Mouse (Mus musculus) left cerebral cortex, adult 8-10 months (tissue): Measurements from ENCODE around the gene Nploc4. TPM values are rescaled to one million over a fixed set of nuclear protein-coding genes. Genes with fewer than 3 reads are reported as not detected.

Source experiments
- DNase-seq, 2 experiments: peaks; one replicate each; pipeline ENCODE4 v3.0.0; 2022; ENCODE audit warnings: low spot score in 2 of 2
- total RNA-seq, 4 experiments: library from RNA; stranded (reverse); gene quantifications; 2 replicates each; pipeline ENCODE4 v1.2.4; 2022

The Nploc4 gene
- total RNA-seq = 10 to 100 TPM; 64.8 to 69.9 (median 68.4) TPM

DNA sequence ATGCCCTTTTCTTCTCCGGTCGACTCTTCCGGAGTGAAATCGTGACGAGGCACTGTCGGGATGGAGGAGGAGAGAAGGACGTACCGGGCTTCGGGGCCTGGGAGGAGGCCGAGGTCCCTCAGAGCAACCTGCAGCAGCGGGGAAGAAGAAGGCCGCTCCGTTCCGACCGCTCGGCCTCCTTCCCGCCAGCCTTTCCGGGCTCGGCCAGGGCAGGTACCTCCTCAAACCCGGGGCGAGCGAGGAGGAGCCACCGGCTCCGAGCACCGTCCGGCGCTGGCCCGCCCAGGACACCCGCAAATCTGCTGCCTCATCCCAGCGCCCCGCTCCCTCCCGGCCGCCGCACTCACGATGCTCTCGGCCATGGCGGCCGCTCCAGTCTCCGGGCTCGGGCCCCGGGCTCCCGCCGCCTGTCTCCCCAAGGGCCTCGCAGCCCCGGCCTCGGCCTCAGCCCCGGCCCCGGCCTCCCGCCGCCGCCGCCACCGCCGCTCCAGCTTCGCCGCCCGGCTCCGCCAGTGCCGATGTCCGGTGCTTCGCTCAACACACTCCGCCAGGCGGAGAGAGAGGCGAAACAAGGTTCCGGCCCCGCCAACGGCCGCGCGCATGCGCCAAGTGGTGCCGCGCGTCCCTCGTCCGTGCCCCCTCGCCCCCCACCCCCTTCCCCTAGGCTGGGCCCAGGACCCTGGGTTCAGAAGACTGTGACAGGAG is at the start of gene Nploc4:
TSS of gene Nploc4 (minus strand) at position 557 of the 705 bp plus-strand sequence.
- peak; percentile 52 to 78 for DNase-seq

DNA sequence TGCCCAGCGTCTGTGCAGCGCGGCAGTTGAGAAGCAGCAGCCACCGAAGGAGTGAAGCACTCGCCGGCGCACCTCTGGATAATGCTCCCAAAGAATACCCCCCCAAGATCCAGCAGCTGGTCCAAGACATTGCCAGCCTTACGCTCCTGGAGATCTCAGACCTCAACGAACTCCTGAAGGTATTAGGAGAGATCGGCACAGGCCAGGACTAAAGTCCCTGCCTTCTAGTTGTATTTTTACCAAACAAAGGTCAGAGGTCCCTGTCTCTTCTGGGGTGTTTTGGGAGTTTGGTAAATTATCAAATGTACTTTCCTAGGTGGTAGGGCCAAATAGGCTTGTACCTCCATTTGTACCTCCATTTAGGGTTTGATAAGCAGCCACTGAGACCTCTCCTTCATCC is 47.7 kb upstream of the Nploc4 start:
- DNase-seq = no peak

DNA sequence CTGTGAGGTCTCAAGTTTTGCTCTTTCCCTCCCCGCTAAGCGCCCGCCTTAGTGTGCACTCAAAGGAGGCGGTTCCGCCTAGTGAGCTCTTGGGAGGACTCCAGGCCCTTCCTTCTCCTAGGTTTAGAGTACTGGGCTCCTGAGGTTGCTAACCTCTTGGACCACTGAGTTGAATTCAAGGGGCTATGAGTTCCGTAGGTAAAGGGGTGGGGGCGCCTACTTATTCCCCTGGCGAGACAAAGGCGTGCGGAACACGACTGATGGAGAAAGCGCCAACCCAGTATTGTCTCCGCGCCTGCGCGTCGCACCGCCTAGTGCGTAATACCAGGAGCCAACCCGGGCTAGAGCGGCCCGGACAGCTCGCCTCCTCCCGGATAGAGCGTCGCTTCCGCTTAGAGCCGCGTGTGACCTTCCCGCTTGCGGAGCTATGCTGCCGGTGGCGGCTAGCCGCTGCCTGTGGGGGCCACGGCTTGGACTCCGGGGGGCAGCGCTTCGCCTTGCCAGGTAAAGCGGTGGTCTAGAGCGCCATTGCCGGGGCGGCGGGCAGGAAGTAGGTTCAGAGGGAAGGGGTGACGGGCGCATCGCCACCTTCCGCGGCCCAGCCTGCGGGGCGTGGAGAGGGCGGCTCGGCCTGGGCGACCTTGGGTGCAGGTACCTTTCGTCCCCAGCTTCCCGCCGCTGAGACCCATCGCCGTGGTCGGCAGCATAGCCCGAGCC is 46.9 kb upstream of the Nploc4 start, which contains the start of gene Mrpl12:
TSS of gene Mrpl12 (plus strand) at position 349 of the 717 bp plus-strand sequence.
- peak; percentile 83 to 85 for DNase-seq

DNA sequence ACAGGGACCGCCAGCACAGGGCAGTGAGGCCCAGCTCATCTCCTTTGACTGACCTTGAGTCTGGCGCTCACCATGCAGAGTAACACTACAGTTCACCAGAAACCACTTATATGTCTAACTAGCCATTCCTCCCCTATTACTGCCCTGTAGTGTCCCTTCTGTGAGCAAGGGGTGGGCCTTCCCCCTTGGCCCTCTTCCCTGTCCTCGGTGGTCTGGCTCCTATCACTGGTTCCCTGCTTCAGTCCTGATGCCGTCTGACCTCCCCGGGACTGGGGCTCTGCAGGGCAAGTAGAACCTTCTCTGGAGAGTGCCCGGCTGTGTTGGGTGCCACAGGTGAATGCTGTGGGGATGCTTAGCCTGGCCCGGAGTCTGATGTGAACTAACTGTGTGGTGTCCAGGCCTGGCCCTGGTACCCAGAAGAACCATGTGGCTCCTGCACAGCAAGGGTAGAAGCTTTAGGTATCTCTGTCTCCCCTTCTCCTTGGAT is 46.0 kb upstream of the Nploc4 start:
- DNase-seq = no peak

DNA sequence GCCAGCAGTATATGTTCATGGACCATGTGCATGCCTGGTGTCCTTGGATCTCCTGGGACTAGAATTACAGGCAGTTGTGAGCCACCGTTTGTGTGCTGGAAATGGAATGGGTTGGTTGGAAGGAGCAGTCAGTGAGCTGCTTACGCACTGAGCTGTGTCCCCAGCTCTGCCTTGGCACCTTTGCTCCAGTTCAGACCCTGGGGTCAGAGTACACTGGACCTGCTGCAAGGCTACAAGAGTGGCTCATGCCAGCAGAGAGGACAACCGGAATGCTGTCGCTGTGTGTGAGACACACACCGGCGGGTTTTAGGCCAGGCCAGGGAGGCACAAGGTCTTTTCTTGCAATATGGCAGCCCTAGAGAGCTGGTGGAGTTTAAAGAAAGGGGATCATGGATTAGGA is 34.5 kb upstream of the Nploc4 start:
- DNase-seq = no peak

DNA sequence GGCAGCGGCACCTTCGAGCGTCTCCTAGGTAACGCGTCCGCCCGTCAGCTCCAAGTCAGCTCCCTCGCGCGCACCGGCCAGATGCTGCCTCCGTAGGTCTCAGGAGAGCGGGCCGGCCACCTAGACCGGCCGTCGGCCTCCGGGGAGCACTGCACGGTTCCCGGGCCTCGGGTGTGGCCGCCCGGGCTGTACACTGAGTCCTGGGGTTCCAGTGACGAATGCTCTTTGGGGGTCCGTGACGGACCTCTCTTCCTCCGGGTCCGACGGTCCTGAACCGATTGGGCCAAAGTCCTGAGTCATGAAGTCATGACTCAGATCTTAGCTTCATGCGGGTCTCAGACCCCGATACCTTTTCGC is 30.2 kb upstream of the Nploc4 start:
- DNase-seq = no peak

DNA sequence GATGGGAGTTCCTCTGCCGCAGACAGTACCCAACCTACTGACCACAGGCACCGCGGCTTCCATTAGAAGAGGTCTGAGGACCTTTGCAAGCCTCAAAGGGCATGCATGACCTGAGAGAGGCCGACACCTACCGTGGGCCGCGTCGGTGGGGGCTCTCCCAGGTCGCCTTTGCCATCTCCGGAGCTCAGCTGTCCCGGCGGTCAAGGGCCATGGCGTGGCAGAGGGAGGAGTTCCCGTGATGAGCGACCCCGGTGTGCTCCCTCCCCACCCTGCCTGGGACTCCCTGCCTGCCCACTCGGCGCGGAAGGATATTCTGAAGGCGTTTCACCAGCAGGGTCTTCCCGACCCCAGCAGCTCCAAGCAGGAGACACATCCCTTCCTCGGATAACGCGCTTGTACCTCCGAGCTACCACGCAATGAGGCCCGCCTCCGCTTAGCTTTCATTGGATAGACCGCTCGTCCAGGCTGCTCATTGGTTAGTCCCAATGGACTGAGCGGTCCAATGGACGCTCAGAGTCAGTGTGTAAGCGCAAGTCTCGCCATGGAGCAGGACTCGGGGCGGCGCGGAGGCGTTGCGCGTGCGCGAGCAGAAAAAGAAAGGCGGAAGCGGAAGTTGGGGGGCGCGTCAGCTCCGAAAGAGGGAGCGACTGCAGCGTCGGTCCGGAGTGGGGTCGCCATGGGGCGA is 29.7 kb upstream of the Nploc4 start, which contains the start of gene Arl16:
TSS of gene Arl16 (minus strand) at position 557 of the 685 bp plus-strand sequence.
- peak; percentile 81 to 96 for DNase-seq

DNA sequence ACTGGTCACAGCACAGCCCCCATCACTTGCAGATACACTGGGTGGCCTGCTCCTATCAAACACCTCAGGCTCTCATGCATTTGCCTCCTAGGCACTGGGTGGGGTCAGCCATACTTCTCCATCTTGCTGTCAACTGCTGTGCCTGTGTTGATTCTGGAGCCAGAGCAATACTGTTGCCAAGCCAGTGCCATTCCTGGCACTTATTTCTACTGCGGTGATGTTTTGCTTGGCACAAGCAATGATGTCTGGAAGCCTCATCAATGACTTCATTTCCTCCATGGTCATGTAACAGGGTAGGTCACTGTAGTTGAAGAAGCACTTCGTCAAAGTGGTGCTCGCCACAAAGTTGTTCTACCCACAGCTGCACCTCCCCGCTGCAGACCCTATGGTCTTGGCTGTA is 28.0 kb upstream of the Nploc4 start:
- no peak for DNase-seq

DNA sequence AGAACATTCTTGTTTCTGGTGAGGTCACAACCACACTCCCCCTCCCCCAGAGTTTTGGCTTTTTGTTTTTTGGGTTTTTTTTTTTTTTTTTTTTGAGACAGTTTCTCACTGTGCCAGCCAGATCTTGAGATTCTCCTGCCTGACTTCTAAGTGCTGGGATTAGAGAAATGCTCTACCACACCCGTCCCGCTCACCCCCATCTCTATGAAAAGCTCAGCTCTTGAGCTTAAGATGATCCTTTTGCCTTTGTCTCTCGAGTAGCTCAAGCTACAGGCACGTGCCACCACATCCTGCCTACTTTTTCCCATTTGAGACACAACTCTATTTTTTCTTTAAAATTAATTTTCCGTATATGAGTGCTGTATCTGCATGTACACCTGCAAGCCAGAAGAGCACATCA is 26.9 kb upstream of the Nploc4 start:
- DNase-seq = no peak

DNA sequence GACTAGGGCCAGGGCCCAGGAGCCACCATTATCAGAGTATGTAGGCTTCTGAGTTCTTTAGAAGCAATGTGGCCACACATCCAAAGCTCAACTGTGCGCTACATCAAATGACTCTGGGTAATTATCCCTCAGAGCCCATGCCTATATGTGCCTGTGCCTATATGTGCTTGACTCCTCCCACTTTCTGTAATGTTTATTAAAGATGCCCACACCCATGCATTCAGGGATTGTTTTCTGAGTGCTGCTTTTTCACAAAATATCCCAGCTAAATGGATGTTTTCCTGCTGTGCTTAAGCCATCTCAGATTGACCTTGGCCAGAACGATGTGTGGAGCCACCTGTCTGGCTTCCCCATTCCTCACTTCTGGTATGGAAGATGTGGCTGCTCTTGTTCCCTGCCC is 26.0 kb upstream of the Nploc4 start:
- no peak for DNase-seq

DNA sequence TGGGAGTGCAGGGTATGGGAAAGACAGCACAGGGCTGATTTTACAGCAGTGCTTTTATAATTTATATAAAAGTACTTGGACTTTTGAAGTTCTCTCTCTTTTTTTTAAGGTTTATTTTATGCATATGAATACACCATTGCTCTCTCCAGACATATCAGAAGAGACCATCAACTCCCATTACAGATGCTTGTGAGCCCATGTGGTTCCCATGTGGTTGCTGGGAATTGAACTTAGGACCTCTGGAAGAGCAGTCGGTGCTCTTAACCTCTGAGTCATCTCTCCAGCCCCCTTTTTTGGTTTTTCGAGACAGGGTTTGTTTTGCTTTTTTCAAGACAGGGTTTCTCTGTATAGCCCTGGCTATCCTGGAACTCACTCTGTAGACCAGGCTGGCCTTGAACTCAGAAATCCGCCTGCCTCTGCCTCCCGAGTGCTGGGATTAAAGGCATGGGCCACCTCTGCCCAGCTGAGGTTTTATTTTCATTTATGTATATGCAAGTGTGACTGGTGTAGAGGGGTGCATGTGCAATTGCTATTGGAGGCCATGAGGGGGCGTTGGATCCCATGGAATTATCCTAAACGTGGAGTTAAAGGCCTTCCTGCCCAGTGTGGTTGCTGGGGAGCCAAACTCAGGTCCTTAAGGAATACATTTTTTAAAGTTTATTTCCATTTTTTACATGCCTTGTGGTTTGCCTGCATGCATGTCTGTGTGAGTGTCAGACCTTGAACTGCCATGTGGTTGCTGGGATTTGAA is 21.5 kb upstream of the Nploc4 start:
- DNase-seq = no peak

DNA sequence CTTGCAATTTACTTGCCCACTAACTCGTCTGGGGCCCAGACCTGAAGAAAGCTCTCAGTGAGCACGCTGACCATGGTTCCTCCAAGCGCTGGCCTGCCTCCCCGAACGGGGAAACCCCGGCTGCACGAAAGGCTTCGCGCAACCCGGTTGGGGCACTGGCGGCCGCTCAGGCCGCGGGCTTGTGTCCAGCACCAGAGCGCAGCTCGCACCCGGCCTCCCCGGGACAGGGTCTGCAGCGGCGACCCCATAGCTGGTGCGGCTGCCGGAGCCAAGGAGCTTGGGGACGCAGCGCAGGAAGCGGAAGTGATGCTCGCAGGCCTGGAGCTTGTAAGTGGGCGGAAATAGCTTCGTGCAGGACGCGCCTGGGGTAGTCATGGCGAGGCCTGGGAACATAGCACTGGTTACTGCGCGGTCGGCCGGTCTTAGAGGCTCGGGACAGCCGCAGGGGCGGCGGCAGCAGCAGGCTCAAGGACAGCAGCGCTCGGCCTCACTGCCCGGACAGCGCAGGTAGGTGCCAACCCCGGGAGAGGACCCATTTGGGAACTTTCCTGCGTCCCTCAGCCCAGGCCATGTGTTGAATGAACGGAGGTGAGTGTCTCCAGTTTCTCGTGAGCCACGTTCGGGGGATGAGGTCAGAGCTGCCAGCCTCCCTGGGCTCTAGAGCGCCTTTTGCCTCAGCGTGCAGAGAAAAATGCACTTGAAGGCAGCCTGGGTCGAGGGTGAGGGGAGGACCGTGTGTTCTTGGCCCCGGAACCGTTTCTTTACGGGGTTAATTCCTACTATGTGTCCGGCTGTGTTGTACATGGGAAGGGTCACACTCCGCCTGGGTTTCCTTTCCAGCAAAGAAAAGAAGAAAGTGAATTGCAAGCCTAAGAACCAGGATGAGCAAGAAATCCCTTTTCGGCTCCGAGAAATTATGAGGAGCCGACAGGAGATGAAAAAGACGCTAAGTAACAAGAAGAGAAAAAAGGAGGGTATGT is 20.6 kb upstream of the Nploc4 start, which contains the start of the genes Oxld1 and Ccdc137:
TSS of gene Oxld1 (minus strand) at position 297 of the 980 bp plus-strand sequence.
TSS of gene Ccdc137 (plus strand) at position 344 of the 980 bp plus-strand sequence.
- DNase-seq = peak; percentile 58 to 64

DNA sequence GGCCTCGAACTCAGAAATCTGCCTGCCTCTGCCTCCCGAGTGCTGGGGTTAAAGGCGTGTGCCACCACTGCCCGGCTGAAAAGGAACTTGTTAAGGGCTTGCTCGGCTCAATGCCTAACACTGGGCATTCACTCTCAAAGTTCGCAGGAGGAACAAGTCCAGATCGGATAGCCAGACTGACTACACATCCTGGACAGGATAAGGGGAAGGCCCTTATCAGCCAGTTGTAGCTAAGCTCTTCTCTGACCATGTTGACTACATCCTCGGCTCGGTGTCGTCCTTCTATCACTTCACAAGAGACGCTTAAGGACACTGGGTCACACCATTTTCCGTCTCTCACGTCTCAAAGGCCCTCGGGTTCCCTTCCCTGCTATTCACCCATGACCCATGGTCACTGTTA is 19.9 kb upstream of the Nploc4 start:
- DNase-seq = no peak

DNA sequence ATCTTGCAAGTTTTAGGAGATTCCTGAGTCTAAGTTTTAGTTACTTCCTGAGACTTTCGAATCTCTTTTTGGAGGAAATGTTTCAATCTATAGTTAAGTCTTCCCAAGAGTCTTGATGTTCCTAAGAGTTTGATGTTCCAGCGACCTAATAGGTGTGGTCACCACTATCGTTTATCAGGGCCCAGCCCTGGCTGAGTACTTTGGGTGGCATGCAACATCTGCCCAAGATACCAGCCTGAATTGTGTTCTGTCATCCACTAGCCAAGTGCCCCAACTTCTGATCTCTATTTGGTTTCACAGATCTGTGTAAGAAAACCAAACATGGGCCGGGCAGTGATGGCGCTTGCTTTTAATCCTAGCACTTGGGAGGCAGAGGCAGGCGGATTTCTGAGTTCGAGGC is 17.9 kb upstream of the Nploc4 start:
- DNase-seq = no peak

DNA sequence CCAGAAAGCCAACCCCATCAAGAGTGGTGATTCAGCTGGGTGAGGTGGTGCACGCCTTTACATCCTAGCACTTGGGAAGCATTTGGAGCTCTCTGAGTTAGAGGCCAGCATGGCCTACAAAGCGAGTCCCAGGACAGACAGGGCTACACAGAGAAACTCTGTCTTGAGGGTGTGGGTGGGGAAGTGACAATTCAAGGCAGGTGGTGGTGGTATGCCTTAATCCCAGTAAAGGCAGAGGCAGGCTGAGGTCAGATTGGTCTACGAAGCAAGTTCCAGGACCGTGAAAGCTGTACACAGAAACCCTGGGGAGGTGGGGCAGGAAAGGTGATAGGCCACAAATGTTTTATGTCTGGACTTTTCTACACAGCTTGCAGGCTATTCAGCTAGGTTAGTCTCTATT is 17.5 kb upstream of the Nploc4 start:
- no peak for DNase-seq

DNA sequence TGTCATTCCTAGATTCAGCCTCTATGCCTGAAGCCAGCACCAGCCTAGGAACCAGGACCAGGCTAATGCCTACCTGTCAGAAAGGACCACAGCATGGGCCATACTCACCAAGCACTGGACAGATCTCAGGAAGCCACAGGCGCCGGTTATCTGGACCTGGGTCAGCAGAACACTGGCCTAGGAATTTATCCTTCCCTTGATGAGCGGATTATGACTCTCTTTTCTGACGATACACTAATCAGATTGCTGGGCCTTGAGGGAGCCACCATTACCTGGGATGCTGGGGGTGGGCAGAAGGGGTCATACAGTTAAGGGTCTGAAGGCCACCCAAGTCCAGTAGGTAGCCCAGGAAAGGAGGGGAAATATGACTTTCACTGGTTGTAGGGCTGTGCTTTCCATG is 15.8 kb upstream of the Nploc4 start, which contains the start of gene Pde6g:
TSS of gene Pde6g (minus strand) at position 195 of the 400 bp plus-strand sequence.
- no peak for DNase-seq

DNA sequence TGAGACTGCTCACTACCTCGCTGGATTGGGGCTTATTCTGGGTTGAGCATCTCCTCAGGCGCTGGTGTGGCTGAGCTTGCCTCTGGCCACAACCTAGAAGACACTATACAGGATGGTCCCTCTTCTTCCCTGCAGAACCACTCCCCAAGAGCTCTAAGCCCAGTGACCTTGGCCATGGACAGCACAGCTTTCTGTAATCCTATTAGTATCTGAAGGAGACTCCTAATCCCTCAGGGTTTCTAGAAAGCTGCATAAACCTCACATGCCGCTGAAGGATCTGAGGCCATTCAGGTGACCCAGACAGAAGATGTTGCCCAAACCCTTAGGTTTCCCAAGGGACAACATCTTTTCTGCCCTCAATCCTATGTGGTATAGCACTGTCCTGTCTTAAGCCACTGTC is 14.7 kb upstream of the Nploc4 start:
- DNase-seq = no peak

DNA sequence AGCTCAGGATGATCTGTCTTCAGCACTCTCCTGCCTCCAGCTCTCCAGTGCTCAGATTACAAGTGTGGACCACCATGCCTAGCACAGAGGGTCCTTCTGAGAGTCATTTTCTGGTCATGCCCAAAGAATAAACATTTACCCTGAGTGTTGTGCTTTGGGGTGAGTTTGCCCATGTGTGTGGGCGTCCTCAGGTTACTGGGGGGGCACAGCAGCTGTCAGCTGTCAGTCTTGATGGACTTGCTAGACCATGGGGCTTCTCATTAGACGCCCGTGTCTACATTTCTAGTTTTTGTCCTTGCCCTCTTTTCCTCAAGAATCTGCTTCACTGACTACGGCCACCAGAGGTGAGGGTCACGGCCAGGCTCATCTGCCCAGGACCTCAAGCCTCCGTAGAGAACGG is 9.7 kb upstream of the Nploc4 start:
- no peak for DNase-seq

DNA sequence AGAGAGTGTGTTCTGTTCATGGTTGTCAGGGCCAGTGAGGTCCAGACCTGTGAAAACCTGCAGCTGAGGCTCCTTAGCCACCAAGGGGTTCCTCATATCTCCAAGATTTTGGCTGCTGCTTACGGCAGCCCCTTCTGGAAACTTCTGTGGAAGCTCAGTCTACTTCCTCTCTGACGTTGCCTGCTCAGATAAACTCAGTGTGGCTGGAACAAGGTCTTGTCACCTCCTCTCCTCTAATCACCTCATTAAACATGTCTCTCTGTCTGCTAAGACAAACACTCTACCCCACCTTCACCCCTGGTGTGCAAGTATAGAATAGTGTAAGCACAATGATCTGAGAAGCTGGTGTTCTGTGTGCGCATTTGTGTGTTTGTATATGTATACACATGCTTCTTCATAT is 8.0 kb upstream of the Nploc4 start:
- DNase-seq = no peak

DNA sequence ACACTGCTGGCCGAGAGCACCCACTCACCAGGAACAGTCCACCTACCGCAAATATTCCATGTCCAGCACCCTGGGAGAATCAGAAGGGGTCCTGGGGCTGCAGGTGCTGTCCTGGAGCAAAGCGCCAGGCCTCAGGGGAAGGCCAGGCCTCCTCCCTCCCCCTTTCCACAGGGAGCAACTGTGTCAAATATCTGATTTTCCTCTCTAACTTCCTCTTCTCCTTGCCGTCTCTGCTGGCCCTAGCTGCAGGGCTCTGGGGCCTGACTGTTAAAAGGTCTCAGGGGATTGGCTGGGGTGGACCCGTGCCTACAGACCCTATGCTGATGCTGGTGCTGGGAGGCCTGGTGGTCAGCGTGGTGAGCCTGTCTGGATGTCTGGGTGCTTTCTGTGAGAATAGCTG is 6.6 kb upstream of the Nploc4 start:
- DNase-seq = no peak
